Mouse (Mus musculus) heart, adult 2 months (tissue): ENCODE data around the gene Ddx59.

Experiments
- CTCF ChIP-seq: fragments of 200-600 bp; IDR thresholded peaks from 2 replicates; pipeline ENCODE4 v1.8.1; 2022; ENCODE audit warnings: antibody characterized with exemption, mild to moderate bottlenecking, moderate library complexity
- EP300 ChIP-seq: fragments of 200-500 bp; IDR thresholded peaks from 2 replicates; pipeline ENCODE4 v1.6.1; 2011; ENCODE audit warnings: low read depth, low read length, control low read depth; ENCODE audit not compliant: insufficient read depth
- POLR2A ChIP-seq: fragments of 200-500 bp; IDR thresholded peaks from 2 replicates; pipeline ENCODE4 v1.6.1; 2011; ENCODE audit warnings: mild to moderate bottlenecking, low read depth, low read length, control low read depth; ENCODE audit not compliant: insufficient read depth

DNA sequence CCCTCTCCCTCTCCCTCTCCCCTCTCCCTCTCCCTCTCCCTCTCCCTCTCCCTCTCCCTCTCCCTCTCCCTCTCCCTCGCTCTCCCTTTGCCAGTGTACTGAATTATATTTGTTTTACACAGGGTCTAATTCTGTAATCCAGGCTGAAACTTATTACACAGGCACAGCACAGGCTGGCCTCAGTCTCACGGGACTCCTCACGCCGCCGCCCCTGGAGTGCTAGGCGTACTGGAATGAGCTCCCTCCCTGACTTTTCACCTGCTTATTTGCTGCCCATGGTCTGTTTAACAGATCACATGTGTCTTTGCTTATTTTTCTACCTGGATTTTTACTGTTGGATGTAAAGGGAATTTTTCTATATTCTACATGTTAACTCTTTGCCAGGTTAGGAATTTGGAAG, 28.2 kb upstream of the Ddx59 start:
- no peak for TF ChIP-seq CTCF
- TF ChIP-seq EP300: no peak
- no peak for TF ChIP-seq POLR2A
